Mouse (Mus musculus): ENCODE results near the gene Adora3.

Gene Adora3

DNA sequence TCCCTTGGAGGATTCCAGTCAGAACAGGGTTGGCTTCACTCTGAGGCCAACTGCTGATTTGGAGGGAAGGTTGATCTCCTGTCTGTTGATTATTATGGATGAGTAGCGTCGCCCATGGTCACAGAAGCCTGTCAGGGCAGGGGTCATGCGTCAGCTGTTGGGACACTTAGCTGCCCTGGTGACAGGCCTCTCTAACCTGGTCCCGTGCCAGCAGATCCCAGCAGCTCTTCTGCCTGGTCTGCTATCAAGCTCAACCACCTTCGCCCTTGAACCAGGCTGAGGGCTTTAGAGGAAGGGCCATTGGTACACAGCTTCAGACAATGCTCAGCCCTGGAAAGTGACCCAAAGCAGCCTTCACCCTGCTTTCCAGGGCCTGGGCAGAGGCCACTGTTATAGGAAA, 5.4 kb downstream of the Adora3 start:
- no peak for DNase-seq (ENCODE audit: low spot score in 2 of 2)

DNA sequence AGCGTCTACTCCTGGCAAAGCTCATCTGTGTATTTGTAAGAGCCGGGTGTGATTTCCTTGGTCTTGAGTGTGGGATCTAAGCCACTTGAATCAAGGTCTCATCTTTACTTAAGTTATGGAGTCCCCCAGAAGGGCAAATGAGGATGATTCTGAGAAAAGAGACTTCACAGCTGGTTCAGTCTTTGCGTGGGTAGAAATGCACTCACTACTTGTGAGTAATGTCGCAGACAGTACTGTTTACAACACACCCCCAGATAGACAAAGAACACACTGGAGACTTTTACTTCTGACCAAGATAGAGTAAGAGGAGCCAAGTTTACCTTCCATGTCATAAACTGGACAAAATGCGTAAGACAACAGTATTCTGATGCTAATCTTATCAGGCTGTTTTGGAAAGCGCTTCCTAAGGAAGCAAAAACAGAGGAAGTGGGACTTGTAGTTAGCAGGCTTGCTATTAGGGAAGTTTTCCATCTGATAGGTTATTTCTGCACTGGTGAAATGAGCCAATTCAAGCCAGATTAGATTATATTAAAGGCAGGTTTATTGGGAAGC, 6.7 kb downstream of the Adora3 start:
- no peak for DNase-seq (ENCODE audit: low spot score in 2 of 2)

GRCm38 (mm10) chr3:105877919-105878318, 7.3 kb downstream of the Adora3 start:
- no peak for DNase-seq (ENCODE audit: low spot score in 2 of 2)

- no peak for DNase-seq (ENCODE audit: low spot score in 2 of 2)
Observed at GRCm38 (mm10) chr3:105878751-105879150, 8.1 kb downstream of the Adora3 start.

DNA sequence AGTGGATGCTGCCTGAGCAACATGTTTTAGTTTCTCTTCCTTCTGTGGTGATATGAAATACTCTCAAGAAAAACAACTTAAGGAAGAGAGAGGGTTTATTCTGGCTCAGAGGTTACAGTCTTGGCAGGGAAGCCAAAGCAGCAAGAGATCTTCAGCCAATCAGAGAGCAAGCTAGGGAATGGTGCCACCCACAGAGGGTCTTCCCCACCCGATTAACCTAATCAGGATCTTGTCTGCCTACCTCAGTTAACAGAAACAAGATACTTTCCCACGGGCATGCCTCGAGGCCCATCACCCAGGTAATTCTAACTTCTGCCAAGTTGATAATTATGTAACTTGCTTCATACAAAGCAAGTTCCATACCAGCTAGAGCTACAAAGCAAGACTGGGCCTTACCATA, 9.8 kb downstream of the Adora3 start:
- no peak for DNase-seq (ENCODE audit: low spot score in 2 of 2)

DNA sequence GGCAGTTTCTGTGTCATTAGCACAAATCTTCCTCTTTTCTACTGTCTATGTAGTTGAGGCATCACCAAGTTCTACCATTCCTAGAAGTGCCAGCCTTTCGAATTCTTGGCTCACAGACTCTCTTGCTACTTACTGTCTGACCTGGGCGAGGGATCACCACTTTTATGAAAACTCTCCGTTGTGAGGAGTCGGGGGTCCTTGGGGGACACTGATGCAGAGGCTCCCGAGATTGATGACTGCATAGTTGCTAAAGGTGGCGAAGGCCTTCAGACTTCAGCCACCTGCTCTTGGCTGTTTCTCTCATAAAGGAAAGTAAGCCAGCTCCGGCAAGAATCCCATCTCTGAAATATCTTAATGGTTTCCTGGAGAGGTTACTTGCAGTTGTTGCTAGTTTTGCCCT, 11.4 kb downstream of the Adora3 start:
- DNase-seq (ENCODE audit: low spot score in 2 of 2): no peak

GRCm38 (mm10) chr3:105883111-105883510, 12.5 kb downstream of the Adora3 start:
- DNase-seq (ENCODE audit: low spot score in 2 of 2): no peak

DNA sequence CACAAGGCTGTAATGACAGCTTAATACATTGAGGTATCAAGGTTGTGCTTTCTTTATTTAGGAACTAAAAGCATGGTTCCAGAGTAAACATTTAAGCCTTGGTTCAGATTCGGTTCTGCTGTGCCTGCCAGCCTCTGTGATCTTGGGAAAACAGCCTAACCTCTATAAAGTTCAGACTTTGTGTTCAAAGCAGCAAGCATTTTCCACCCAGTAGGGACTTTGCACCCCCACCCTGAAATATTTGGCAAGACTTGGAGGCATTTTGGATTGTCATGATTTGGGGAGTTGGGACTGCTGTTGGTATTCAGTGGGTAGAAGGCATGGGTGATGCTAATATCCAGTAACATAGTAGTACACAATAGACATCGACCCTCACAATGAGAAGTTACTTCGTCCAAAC, 18.3 kb downstream of the Adora3 start:
- no peak for DNase-seq (ENCODE audit: low spot score in 2 of 2)

DNA sequence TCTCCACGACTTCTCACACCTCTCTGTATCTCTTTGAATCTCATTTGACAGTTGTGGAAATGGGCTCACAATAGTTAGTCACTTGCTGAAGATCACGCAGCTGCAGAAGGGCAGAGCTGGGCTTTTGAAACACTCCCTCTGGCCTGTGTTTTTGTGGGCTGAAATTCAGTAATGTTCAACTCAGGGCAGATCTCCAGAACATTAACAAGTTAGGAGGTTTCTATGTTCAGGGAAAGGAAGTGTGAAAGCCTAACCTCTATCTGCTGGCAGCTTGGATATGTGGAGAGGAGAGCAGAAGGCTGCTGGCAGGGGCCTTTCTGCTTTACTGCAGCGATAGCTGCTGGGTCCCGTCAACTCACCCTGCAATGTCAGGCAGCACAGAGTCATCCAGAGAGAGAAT, 19.6 kb downstream of the Adora3 start:
- no peak for DNase-seq (ENCODE audit: low spot score in 2 of 2)

DNA sequence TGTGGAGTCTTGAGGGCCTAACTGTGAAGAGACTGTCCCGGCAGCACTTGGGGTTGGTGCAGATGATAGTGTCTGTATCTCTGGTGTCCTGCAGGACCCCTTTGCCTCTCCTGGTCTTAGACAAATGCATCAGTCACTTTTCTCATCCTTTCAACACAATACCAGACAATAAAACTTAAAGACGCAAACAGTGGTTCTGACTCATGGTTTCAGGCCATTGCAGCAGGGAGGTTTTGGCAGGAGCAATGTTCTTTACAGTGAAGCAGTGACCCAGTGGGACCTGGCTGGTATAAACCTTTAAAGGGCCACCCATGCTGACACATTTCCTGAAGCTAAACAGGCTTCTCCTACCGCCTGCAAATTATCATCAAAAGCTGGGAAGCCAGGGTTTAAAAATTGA, 20.5 kb downstream of the Adora3 start:
- DNase-seq (ENCODE audit: low spot score in 2 of 2): no peak

DNA sequence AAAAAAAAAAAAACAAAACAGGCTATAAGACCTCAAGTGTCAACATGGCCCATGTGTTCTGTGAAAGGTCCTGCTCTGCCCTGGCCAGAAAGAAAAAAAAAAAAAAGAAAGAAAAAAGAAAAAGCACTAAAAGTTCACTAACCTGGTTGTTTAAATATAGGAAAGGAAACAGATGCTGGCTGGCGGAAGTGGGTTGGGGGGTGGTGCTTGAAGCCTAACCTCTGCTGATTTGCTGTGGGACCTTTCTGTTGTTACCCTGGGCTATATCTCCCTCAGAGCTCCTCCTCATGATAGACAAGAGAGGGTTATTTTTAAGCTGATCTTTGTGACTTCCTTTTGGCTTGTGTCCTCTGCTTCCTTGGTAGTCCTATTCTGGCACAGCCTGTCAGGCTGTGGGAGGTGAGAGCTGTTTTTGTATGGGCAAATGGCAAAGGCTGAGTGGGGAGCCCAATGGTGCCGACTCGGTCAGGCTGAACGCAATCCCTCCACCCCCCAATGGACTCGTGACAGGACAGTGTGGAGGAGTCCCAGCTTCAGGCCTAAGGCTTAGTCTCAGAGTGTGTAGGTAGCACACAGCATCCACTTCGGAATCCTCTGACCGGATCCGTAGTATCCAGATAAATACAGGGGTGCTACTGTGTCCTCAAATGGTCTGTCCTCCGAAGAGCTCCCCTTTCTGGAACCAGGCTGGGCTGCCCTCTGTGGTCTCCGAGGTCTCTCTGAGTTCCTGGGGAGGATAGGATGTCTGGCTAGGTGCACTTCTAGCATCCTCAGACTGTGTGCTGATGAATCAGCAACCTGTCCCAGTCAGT, 21.3 kb downstream of the Adora3 start:
- DNase-seq (ENCODE audit: low spot score in 2 of 2): no peak

- no peak for DNase-seq (ENCODE audit: low spot score in 2 of 2)
Observed at GRCm38 (mm10) chr3:105892572-105893495, 22.2 kb downstream of the Adora3 start.

DNA sequence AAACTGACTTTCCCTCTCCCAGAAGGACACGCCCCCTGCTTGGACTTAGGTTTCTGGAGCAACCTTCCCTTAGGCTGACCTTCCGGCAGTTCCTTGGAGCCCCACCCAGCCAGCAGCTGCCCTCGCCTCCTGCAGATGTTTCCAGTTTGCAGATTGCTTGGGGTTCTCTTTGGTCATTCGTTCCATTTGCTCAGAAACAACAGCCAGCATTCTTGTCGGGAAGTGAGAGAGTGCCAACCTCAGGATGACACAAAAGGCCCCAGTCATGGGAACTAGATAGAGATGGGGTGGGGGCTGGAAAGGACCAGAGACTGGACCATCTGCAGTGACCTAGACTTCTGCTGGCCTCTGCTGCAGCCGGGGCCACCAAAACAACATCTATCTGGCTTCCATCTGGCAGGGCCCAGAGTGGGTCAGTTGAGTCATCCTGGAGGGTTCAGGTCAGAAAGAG, 23.3 kb downstream of the Adora3 start:
- peak in 1 of 2 experiments; percentile 49 for DNase-seq (ENCODE audit: low spot score in 2 of 2)

- DNase-seq (ENCODE audit: low spot score in 2 of 2): peak; percentile 94 to 96
Observed at GRCm38 (mm10) chr3:105894601-105895592, 24.2 kb downstream of the Adora3 start.

DNA sequence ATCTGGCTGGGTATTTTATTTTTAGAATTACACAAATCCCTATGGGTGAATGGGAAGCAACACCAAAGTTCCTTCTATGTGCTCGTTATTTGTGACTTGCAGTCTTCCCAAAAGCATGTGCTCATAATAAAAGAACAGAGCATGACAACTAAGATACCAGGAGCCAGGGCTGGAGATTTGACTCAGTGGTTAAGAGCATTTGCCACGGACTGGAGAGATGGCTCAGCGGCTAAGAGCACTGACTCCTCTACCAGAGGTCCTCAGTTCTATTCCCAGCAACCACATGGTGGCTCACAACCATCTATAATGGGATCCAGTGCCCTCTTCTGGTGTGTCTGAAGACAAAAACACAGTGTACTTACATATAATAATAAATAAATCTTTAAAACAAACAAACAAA, 26.2 kb downstream of the Adora3 start:
- no peak for DNase-seq (ENCODE audit: low spot score in 2 of 2)

- DNase-seq (ENCODE audit: low spot score in 2 of 2): peak in 1 of 2 experiments; percentile 70
Observed at GRCm38 (mm10) chr3:105898325-105898724, 27.7 kb downstream of the Adora3 start.

DNA sequence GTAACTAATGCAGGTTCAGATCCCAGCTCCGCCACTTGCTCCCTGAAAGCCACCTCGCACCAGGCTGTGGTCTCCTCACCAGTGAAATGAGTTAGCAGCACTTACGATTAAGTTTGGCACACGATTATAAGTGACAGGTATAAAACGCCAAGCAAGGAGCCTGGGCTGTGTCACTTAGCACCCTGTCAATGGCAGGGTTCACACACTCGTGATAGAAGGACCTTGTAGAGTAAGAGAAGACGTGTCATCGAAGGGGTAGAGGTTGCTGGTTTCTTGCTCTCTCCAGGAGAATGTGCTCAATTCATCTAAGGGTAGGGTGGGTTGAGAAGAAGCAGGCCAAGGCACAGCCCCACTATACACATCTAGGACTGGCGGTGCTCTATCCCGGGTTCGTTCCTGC, 28.2 kb downstream of the Adora3 start:
- no peak for DNase-seq (ENCODE audit: low spot score in 2 of 2)

DNA sequence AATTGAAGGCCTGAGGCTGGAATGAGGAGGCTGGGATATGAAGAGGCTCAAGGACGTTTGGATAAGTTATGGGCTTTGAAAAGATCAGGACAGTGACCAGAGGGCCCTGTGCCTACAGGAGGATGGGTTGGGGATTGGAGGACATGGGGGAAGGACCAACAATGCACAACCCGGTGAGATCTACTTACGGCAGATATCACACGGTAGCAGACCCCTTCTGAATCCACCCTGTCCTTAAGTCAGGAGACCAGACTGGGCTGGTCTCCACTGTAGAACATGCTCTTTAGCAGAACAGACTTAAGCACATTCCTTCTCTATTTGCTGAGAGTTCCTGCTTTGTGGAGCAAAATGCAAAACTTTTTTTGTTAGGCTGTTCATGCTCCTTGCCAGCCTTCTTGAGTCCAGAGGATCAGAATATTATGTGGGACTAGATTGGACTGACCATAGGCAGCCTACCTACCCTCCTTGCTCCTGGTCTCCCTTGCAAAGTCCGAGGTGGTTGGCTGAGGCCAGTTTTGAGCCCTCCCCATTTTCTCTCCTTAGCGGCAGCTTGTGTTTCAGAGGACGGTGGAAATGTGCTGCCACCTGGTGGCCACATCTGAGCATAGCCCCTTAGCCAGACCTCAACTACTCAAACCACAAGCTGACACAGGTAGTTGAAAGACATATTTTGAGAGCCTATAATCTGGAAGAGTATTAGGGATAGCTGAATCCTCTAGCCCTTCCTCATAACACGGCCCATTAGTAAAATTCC, 28.9 kb downstream of the Adora3 start:
- peak; percentile 78 to 83 for DNase-seq (ENCODE audit: low spot score in 2 of 2)

GRCm38 (mm10) chr3:105900266-105900665, 29.6 kb downstream of the Adora3 start:
- DNase-seq (ENCODE audit: low spot score in 2 of 2): no peak

DNA sequence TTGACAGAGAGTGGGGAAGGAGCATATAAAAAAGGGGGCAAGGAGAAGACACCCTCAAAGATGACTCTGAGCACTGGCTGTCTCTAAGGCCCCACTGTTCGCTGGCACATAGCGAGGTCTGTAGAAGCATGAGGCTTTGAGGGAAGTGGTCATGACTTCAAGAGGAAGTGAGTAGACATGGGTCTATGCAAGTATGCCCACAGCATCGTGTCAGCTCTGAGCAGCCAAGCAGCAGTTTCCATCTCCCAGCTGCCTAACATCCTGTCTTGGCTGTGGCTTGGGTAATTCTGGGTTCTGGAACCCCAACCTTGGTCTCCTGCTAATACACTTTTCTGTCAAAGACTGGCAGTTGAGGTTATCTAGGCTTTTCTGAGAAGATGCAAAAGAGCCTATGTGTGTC, 30.1 kb downstream of the Adora3 start:
- no peak for DNase-seq (ENCODE audit: low spot score in 2 of 2)

All from urinary bladder, postnatal 36 days (tissue).